Mouse (Mus musculus) ZHBTc4 (cell line): ENCODE measurements around the gene Lrrc40.
"Not testable (repeated sequence)": the region's sequence is repeated elsewhere in the genome, so short reads cannot be mapped to it uniquely, and the experiment has no call there.

Experiments used
- DNase-seq: peaks from one replicate; pipeline ENCODE4 v3.0.0-alpha.2; 2011; ENCODE audit warnings: low read depth, low spot score

The Lrrc40 gene

GRCm38 (mm10) chr3:158077828-158078227 is 41.4 kb downstream of the Lrrc40 start:
- no peak for DNase-seq

- no peak for DNase-seq
Observed at GRCm38 (mm10) chr3:158091601-158092000, 55.1 kb downstream of the Lrrc40 start.

- DNase-seq, result no peak
Observed at GRCm38 (mm10) chr3:158093919-158094318, 57.5 kb downstream of the Lrrc40 start.

- peak; percentile 62 for DNase-seq
Observed at GRCm38 (mm10) chr3:158102043-158102442, 65.6 kb downstream of the Lrrc40 start.

GRCm38 (mm10) chr3:158102530-158102929 is 66.1 kb downstream of the Lrrc40 start:
- DNase-seq, result not testable (repeated sequence)

GRCm38 (mm10) chr3:158103467-158103866 is 67.0 kb downstream of the Lrrc40 start:
- no peak for DNase-seq

GRCm38 (mm10) chr3:158105260-158105659 is 68.8 kb downstream of the Lrrc40 start:
- DNase-seq, result no peak
